Mouse (Mus musculus): Measurements from ENCODE around the gene Mllt10. TPM values are rescaled to one million over a fixed set of nuclear protein-coding genes. Genes with fewer than 3 reads are reported as not detected.

Gene Mllt10
- polyA plus RNA-seq (2015; fragmentation: Nextera tagmentation; extraction: Ambion mirVana): 52.2 and 59.1 TPM in 2 replicates

DNA sequence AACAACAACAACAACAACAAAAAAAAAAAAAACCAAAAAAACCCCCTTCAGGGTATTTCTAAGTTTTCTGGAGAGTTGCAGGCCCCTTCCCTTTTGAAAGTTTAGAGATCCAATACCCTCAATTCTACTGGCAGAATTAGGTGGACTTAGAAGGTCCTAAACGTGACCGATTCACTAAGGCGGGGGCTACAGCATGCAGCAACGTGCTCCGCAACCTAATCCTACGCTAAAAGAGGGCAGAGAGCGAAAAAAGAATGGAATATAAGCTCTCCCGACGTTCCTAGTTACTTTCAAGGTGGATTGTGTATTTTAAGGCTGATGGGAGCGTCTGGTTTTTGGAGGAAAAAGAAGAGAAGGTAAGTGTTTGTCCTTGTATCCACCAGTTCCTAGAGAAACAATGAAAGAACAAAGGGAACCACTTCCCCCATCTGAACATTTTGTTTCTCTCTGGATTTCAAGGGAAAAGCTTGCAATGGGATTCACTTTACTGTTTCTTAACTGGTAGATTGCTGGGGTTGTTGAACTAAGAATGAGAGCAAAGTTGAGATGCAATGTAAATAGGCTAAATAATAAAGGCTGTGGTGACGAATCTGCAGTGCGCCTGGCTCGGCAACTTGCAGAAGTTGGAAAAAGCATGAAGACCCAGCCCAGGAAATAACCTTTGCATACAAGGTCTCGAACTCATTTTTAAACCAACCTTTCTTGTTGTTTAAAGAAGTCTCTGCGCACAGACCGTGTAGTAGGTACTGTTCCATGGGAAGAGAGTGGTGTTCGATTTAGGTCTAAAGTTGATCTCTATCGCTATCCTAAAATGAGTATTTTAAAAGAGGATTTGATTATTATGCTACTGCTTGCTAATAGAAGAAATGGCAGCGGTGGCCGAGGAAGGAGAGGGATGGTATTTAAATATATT lies at the start of gene Mllt10:
Gene Mllt10 (plus strand): TSS at position 222 of the 913 bp plus-strand sequence.
- ATAC-seq (ENCODE audit: insufficient read depth, low FRiP score, low read depth): no peak
- Histone ChIP-seq H3K9ac (peak within 1 kb of the TSS; percentile 53), H3K4me3 (replicated peaks) (peak within 1 kb of the TSS; percentile 63), H3K36me3 (no peaks in the 10 kb centered on the region), H3K27me3 (replicated peaks) (no peaks in the 10 kb centered on the region), H3K27ac (peak within 1 kb of the TSS; percentile 99), H3K9me3 (no peaks in the 10 kb centered on the region), H3K4me1 (no peaks in the 10 kb centered on the region; the same call in 1 of the 2 replicates), H3K4me2 (peak within 1 kb of the TSS; percentile 80)
- WGBS: 8% methylated on average over 20 of the region's 20 CpGs

DNA sequence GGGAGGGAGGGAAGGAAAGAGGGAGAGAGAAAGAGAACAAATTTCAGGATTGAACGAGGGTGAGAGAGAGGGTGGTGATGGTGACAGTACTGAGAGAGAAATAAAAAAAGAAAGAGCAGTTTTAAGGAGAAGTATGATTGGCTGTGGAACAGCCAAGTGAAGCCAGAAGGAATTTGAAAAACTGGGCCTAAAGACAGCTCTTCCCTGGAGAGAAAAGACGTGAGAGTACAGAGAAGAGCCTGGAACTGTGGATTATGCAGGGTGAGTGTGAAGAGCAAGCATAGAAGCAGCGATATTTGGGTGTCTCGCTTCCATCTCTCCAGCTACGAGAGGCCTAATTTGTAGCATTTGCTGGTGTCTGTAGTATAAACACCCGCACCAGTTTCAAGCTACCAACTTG lies 43.8 kb upstream of the Mllt10 start:
- no peak overlapping the region for H3K4me2 ChIP-seq
- no peaks in the 10 kb centered on the region for H3K27me3 ChIP-seq (replicated peaks)
- H3K36me3 ChIP-seq: no peaks in the 10 kb centered on the region
- no peak overlapping the region for H3K27ac ChIP-seq
- WGBS: 79% methylated on average over 6 of the region's 6 CpGs
- no peak overlapping the region for H3K4me3 ChIP-seq (replicated peaks)
- H3K9ac ChIP-seq: no peak overlapping the region
- no peak for ATAC-seq (ENCODE audit: insufficient read depth, low FRiP score, low read depth)
- no peaks in the 10 kb centered on the region for H3K9me3 ChIP-seq
- H3K4me1 ChIP-seq: no peaks in the 10 kb centered on the region

GRCm38 (mm10) chr2:18012866-18013265 lies 42.2 kb upstream of the Mllt10 start:
- Histone ChIP-seq H3K4me3 (replicated peaks) (no peak overlapping the region), H3K36me3 (no peaks in the 10 kb centered on the region), H3K9me3 (no peaks in the 10 kb centered on the region), H3K4me2 (no peak overlapping the region), H3K4me1 (no peaks in the 10 kb centered on the region), H3K27me3 (replicated peaks) (no peaks in the 10 kb centered on the region), H3K27ac (no peak overlapping the region), H3K9ac (no peak overlapping the region)
- 91% methylated on average over 3 of the region's 3 CpGs for WGBS
- ATAC-seq (ENCODE audit: insufficient read depth, low FRiP score, low read depth): no peak

DNA sequence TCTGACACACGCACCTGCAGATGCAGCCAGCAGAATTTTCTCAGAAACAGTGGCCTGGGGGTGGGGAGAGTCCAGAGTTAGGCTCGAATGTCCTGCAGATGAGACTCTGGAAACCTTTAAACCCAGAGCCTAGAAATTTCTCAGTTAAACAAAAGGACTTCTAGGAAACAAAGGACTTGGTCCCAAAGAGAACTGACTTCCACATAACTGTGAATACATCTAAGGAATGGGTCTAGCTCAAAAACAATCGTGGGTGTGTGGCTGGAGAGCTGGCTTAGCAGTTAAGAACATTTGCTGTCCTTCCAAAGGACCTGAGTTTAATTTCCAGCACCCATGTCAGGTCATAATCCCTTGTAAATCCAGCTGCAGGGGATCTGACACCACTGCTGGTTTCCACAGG lies 39.5 kb upstream of the Mllt10 start:
- no peaks in the 10 kb centered on the region for H3K36me3 ChIP-seq
- H3K27ac ChIP-seq: no peak overlapping the region
- no peak overlapping the region for H3K9ac ChIP-seq
- no peaks in the 10 kb centered on the region for H3K9me3 ChIP-seq
- 62% methylated on average over 3 of the region's 3 CpGs for WGBS
- H3K27me3 ChIP-seq (replicated peaks): no peaks in the 10 kb centered on the region
- ATAC-seq (ENCODE audit: insufficient read depth, low FRiP score, low read depth): no peak
- H3K4me1 ChIP-seq: no peaks in the 10 kb centered on the region
- H3K4me3 ChIP-seq (replicated peaks): no peak overlapping the region
- no peak overlapping the region for H3K4me2 ChIP-seq

DNA sequence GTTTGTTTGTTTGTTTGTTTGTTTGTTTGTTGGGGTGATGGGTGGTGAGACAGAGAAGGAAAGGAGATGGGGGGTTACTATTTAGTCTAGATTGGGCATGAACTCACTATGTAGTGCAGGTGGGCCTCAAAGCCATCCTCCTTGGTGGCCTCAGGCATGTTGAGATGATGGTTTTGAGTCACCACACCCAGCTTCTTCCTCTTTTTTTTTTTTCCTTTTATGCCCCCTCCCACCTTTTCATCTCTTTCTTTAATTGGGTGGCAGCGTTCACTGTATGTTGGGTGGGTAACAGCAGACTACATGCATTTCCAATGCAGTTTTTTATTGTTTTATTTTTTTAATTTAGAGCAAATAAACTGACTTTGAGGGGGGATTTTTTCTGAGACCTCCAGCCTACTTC lies 38.4 kb upstream of the Mllt10 start:
- no peak for ATAC-seq (ENCODE audit: insufficient read depth, low FRiP score, low read depth)
- 88% methylated on average over 1 of the region's 1 CpGs for WGBS

GRCm38 (mm10) chr2:18017321-18017720 lies 37.7 kb upstream of the Mllt10 start:
- H3K4me1 ChIP-seq: no peaks in the 10 kb centered on the region
- no peaks in the 10 kb centered on the region for H3K9me3 ChIP-seq
- no peaks in the 10 kb centered on the region for H3K36me3 ChIP-seq
- no peak for ATAC-seq (ENCODE audit: insufficient read depth, low FRiP score, low read depth)
- H3K4me2 ChIP-seq: no peak overlapping the region
- no peaks in the 10 kb centered on the region for H3K27me3 ChIP-seq (replicated peaks)
- H3K9ac ChIP-seq: no peak overlapping the region
- H3K4me3 ChIP-seq (replicated peaks): no peak overlapping the region
- no peak overlapping the region for H3K27ac ChIP-seq
- WGBS: 88% methylated on average over 6 of the region's 6 CpGs

More for the DNA sequence above, 38.4 kb upstream of the Mllt10 start:
- Histone ChIP-seq H3K9ac (no peak overlapping the region), H3K4me3 (replicated peaks) (no peak overlapping the region), H3K27ac (no peak overlapping the region), H3K36me3 (no peaks in the 10 kb centered on the region), H3K4me2 (no peak overlapping the region), H3K27me3 (replicated peaks) (no peaks in the 10 kb centered on the region), H3K9me3 (no peaks in the 10 kb centered on the region), H3K4me1 (no peaks in the 10 kb centered on the region)

DNA sequence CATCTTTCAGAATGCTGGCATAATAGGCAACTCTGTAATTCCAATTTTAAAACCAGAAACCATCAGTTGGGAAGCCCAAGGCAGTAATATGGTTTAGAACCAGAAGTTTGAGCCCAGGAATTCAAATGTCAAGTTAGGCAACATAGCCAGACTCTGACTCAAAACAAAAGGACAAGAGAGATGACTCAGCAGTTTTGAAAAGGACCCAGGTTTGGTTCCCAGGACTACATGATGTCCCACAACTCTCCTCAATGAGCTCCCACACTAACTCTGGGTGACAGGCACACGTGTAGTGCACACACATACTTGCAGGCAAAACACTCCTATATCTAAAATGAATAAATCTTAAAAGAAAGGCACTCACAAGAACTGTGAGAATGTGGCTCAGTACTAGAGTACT lies 35.9 kb upstream of the Mllt10 start:
- no peaks in the 10 kb centered on the region for H3K27me3 ChIP-seq (replicated peaks)

GRCm38 (mm10) chr2:18022886-18023285 lies 32.2 kb upstream of the Mllt10 start:
- WGBS: 49% methylated on average over 1 of the region's 1 CpGs
- no peak overlapping the region for H3K27ac ChIP-seq
- no peaks in the 10 kb centered on the region for H3K9me3 ChIP-seq
- ATAC-seq (ENCODE audit: insufficient read depth, low FRiP score, low read depth): no peak
- H3K4me2 ChIP-seq: no peak overlapping the region
- no peak overlapping the region for H3K9ac ChIP-seq
- no peaks in the 10 kb centered on the region for H3K36me3 ChIP-seq
- H3K27me3 ChIP-seq (replicated peaks): no peaks in the 10 kb centered on the region
- H3K4me3 ChIP-seq (replicated peaks): no peak overlapping the region
- 0 out of 2 replicates have a peak, but pooled peaks cover 4% of the 10 kb centered on the region for H3K4me1 ChIP-seq

More for the DNA sequence above, 35.9 kb upstream of the Mllt10 start:
- Histone ChIP-seq H3K9ac (no peak overlapping the region), H3K27ac (no peak overlapping the region), H3K4me3 (replicated peaks) (no peak overlapping the region), H3K36me3 (no peaks in the 10 kb centered on the region), H3K9me3 (no peaks in the 10 kb centered on the region), H3K4me1 (no peaks in the 10 kb centered on the region), H3K4me2 (no peak overlapping the region)
- ATAC-seq (ENCODE audit: insufficient read depth, low FRiP score, low read depth): no peak
- WGBS: 63% methylated on average over 1 of the region's 1 CpGs

- WGBS: 51% methylated on average over 5 of the region's 5 CpGs
- Histone ChIP-seq H3K27ac (no peak overlapping the region), H3K4me3 (replicated peaks) (peak overlapping the region; percentile 73; the same call in 1 of the 2 replicates), H3K4me1 (0 out of 2 replicates have a peak, but pooled peaks cover 4% of the 10 kb centered on the region), H3K9ac (no peak overlapping the region), H3K36me3 (no peaks in the 10 kb centered on the region), H3K9me3 (no peaks in the 10 kb centered on the region), H3K4me2 (peak overlapping the region; percentile 98), H3K27me3 (replicated peaks) (no peaks in the 10 kb centered on the region)
- ATAC-seq (ENCODE audit: insufficient read depth, low FRiP score, low read depth): no peak
Observed at GRCm38 (mm10) chr2:18025116-18025515, 29.9 kb upstream of the Mllt10 start.

DNA sequence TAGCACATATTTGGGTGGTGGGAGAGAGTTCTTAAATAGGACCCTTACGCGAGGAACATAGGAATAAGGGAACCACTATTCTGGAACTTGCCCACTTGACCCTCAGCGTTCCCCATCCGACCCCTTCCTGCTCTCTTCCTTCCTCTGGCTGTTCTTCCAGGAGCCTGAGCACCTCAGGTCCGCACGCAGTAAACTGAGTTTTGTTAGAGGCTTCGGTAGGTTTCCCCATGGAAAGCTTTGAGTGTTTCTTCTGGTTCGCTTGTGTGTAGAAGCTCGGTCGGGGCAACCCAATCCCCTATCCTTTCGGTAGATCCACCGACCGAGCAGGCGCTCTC lies 29.3 kb upstream of the Mllt10 start:
- 0 out of 2 replicates have a peak, but pooled peaks cover 4% of the 10 kb centered on the region for H3K4me1 ChIP-seq
- no peaks in the 10 kb centered on the region for H3K27me3 ChIP-seq (replicated peaks)
- no peaks in the 10 kb centered on the region for H3K36me3 ChIP-seq
- 6% methylated on average over 14 of the region's 14 CpGs for WGBS
- H3K4me2 ChIP-seq: peak overlapping the region; percentile 98
- ATAC-seq (ENCODE audit: insufficient read depth, low FRiP score, low read depth): no peak
- H3K4me3 ChIP-seq (replicated peaks): peak overlapping the region; percentile 73
- peak overlapping the region; percentile 52 for H3K27ac ChIP-seq
- peak overlapping the region; percentile 9; the same call in 1 of the 2 replicates for H3K9ac ChIP-seq
- H3K9me3 ChIP-seq: no peaks in the 10 kb centered on the region

DNA sequence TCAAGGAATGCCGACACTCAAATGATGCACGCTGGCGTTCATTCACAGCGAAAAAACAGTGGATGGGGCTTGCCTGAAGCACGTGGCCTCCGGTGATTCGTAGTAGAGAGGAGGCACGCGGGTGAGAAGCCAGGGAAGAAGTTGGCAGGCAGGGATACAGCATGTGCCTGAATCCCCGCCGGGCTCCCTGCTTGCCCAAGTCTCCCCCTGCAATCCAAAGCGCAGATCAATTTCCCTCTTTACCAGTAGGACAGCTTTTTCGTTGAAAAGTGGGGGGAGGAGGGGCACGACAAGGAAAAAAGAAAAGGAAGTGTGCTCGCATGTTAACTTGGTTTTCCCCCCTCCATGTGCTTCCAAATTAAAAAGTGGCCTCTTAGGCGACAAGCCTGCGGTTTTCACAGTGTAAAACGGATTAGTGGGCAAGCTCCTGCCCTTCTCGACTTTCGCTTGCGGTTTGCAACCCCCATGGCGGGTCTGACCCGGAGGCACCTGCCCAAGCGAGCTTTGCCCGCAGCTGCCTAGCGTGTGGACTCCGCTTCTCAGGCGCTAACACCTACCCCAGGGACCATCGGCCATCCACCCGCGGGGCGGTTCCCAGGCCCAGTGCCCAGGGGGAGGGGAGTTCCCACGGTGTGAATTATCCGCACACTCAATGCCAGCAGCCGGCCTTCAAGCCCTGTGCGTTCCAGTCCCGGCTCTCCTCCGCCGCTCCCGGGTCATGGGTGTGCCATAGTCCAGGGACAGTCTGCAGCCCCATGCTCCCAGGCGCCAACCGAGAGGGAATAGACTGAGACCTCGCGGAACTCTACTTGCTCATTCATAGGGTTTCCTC lies 28.7 kb upstream of the Mllt10 start:
- peak overlapping the region; percentile 98 for H3K4me2 ChIP-seq
- H3K4me1 ChIP-seq: peaks cover 8% of the 10 kb centered on the region; the same call in 1 of the 2 replicates
- peak overlapping the region; percentile 52 for H3K27ac ChIP-seq
- peak overlapping the region; percentile 73 for H3K4me3 ChIP-seq (replicated peaks)
- no peaks in the 10 kb centered on the region for H3K36me3 ChIP-seq
- WGBS: under 1% methylated on average over 44 of the region's 44 CpGs
- peak overlapping the region; percentile 27; the same call in 1 of the 2 replicates for H3K9ac ChIP-seq
- H3K27me3 ChIP-seq (replicated peaks): no peaks in the 10 kb centered on the region
- no peak for ATAC-seq (ENCODE audit: insufficient read depth, low FRiP score, low read depth)
- no peaks in the 10 kb centered on the region for H3K9me3 ChIP-seq
